Mouse (Mus musculus) neutrophil, adult 5-6 weeks (primary cell): Measurements from ENCODE around the gene Bola3. TPM values are rescaled to one million over a fixed set of nuclear protein-coding genes. Genes with fewer than 3 reads are reported as not detected.
"Not testable (repeated sequence)": the region's sequence is repeated elsewhere in the genome, so short reads cannot be mapped to it uniquely, and the experiment has no call there.

ENCODE experiments used
- ATAC-seq: fragments of 151-379, 151-347 bp; 2 replicates; pipeline ENCODE4 v1.8.0; 2017; ENCODE audit warnings: mild to moderate bottlenecking, moderate TSS enrichment; ENCODE audit not compliant: insufficient number of reproducible peaks, poor library complexity, low FRiP score, severe bottlenecking; ENCODE audit errors: extremely low read depth
- total RNA-seq: library from RNA; stranded (forward); fragments of 200-1000 nt; gene quantifications from 2 replicates; pipeline ENCODE4 v1.2.3, GENCODE M21; 2017

Gene Bola3
- total RNA-seq, 1 experiment from 2014 or later: 24.7 TPM

- ATAC-seq: no peak
Observed at GRCm38 (mm10) chr6:83342957-83343356, 6.0 kb upstream of the Bola3 start.

- not testable (repeated sequence) for ATAC-seq
Observed at GRCm38 (mm10) chr6:83345285-83345684, 3.7 kb upstream of the Bola3 start.

GRCm38 (mm10) chr6:83347916-83348315 is 1.0 kb upstream of the Bola3 start:
- no peak for ATAC-seq

- peak; percentile 93 for ATAC-seq
Observed at GRCm38 (mm10) chr6:83349274-83349958, 469 bp downstream of the Bola3 start.

- ATAC-seq: no peak
Observed at GRCm38 (mm10) chr6:83350172-83350571, 1.2 kb downstream of the Bola3 start.

- ATAC-seq: no peak
Observed at GRCm38 (mm10) chr6:83350851-83351405, 2.0 kb downstream of the Bola3 start.

- no peak for ATAC-seq
Observed at GRCm38 (mm10) chr6:83351490-83352160, 2.7 kb downstream of the Bola3 start.

- ATAC-seq: no peak
Observed at GRCm38 (mm10) chr6:83352666-83353410, 3.9 kb downstream of the Bola3 start.

- no peak for ATAC-seq
Observed at GRCm38 (mm10) chr6:83354856-83355781, 6.2 kb downstream of the Bola3 start.

GRCm38 (mm10) chr6:83356569-83357138 is 7.7 kb downstream of the Bola3 start:
- ATAC-seq: peak; percentile 59

- no peak for ATAC-seq
Observed at GRCm38 (mm10) chr6:83357436-83357835, 8.5 kb downstream of the Bola3 start.

- no peak for ATAC-seq
Observed at GRCm38 (mm10) chr6:83361523-83362248, 12.7 kb downstream of the Bola3 start.

GRCm38 (mm10) chr6:83363075-83363474 is 14.1 kb downstream of the Bola3 start:
- ATAC-seq: no peak

- no peak for ATAC-seq
Observed at GRCm38 (mm10) chr6:83370316-83370965, 21.5 kb downstream of the Bola3 start.

- no peak for ATAC-seq
Observed at GRCm38 (mm10) chr6:83371350-83371749, 22.4 kb downstream of the Bola3 start.

GRCm38 (mm10) chr6:83373704-83374300 is 24.9 kb downstream of the Bola3 start:
- no peak for ATAC-seq
